30 mouse cellular contexts compared by ENCODE assay signal in genomic region chr3:121913476-121913875, GRCm38 (mm10). TPM values are rescaled to one million over a fixed set of nuclear protein-coding genes. Genes with fewer than 3 reads are reported as not detected.
A peak's percentile ranks its signal among the peaks of the same experiment; 100 is the strongest.
DNase-seq lines count a peak whose midpoint lies in the region; ATAC-seq and TF ChIP-seq lines count a peak whose summit lies in the region.
"Had no signal": no experiment of that assay in that cellular context is flagged by ENCODE, and none has a peak within 500 bp of the region (broad histone marks: within the 10 kb centered on the region; RNA-seq: fewer than 3 reads in every experiment).

No protein-coding gene starts in this region.

- H3K27me3 ChIP-seq in heart, embryonic 12.5 days (replicated peaks), result no peaks in the 10 kb centered on the region
- H3K27me3 ChIP-seq in lung, embryonic 14.5 days (ENCODE audit: insufficient read depth, low read length), result no peaks in the 10 kb centered on the region
- H3K27me3 ChIP-seq: CH12.LX; embryonic facial prominence, embryonic 12.5 days; heart, embryonic 13.5 days; limb, embryonic 13.5 days; liver, embryonic 13.5 days; midbrain, embryonic 15.5 days; neural tube, embryonic 15.5 days had no signal

- no peaks in the 10 kb centered on the region for H3K36me3 ChIP-seq in heart, embryonic 12.5 days
- H3K36me3 ChIP-seq in lung, embryonic 14.5 days (ENCODE audit: insufficient read depth), result no peaks in the 10 kb centered on the region
- H3K36me3 ChIP-seq: embryonic facial prominence, embryonic 12.5 days; heart, embryonic 13.5 days; limb, embryonic 13.5 days; liver, embryonic 13.5 days; midbrain, embryonic 10.5 days; midbrain, embryonic 15.5 days; neural tube, embryonic 15.5 days had no signal

- TF ChIP-seq CTCF in gastrocnemius, adult 2 months (IDR thresholded peaks at IDR 0.05), result no peak
- TF ChIP-seq CTCF in lung, embryonic 14.5 days (IDR thresholded peaks at IDR 0.05; ENCODE audit: low read depth), result no peak
- TF ChIP-seq CTCF in cortical plate, adult 2 months (IDR thresholded peaks at IDR 0.05; ENCODE audit: extremely low read depth, insufficient read depth, low read length), result no peak

- ATAC-seq in heart, embryonic 12.5 days (ENCODE audit: insufficient number of reproducible peaks, low FRiP score), result no peak
- no peak for ATAC-seq in lung, embryonic 14.5 days (ENCODE audit: insufficient read depth)
- ATAC-seq: activated CD4-positive, CD25-positive, alpha-beta regulatory T cell, adult 4 months; forebrain, embryonic 14.5 days; intestine, postnatal 0 days; midbrain, embryonic 15.5 days had no signal

- 80% methylated on average over 5 of the region's 5 CpGs for WGBS in heart, embryonic 12.5 days
- WGBS in lung, embryonic 14.5 days, result 69% methylated on average over 5 of the region's 5 CpGs

- peak overlapping the region; percentile 89 for H3K27ac ChIP-seq in gastrocnemius, adult 2 months
- peak overlapping the region; percentile 51; the same call in 1 of the 2 replicates for H3K27ac ChIP-seq in heart, embryonic 12.5 days (ENCODE audit: poor library complexity, severe bottlenecking)
- H3K27ac ChIP-seq in lung, embryonic 14.5 days (ENCODE audit: low read depth), result peak overlapping the region; percentile 66; the same call in 1 of the 2 replicates
- 0 out of 2 replicates have a peak overlapping the region, but pooled peaks have one; percentile 19 for H3K27ac ChIP-seq in cortical plate, adult 2 months (ENCODE audit: insufficient read depth, low read length)
- H3K27ac ChIP-seq: embryonic facial prominence, embryonic 12.5 days; hindbrain, embryonic 14.5 days; limb, embryonic 13.5 days; liver, embryonic 13.5 days; midbrain, embryonic 10.5 days; midbrain, embryonic 15.5 days; neural tube, embryonic 15.5 days had no signal

- DNase-seq in gastrocnemius, adult 2 months, result no peak
- DNase-seq in gastrocnemius, adult 18-20 months (ENCODE audit: low spot score), result no peak
- no peak for DNase-seq in heart, postnatal 10 days
- DNase-seq in lung, embryonic 14.5 days, result no peak
- DNase-seq in lung, postnatal 14 days, result no peak
- DNase-seq: adrenal gland, adult 8-10 months; cerebellum, adult 11 months; cerebellum, adult 9-10 months; cerebellum, postnatal 36 days; embryo, embryonic 11 days; gastrocnemius, postnatal 36 days; kidney, adult 9 months; kidney, postnatal 25 days; liver, embryonic 13.5 days; lung, adult 18-20 months; retina, postnatal 1 day; right cerebral cortex, postnatal 14 days had no signal

- H3K9me3 ChIP-seq in heart, embryonic 12.5 days (replicated peaks), result no peaks in the 10 kb centered on the region
- H3K9me3 ChIP-seq in lung, embryonic 14.5 days (ENCODE audit: low read depth, low read length), result no peaks in the 10 kb centered on the region
- H3K9me3 ChIP-seq: embryonic facial prominence, embryonic 12.5 days; heart, embryonic 13.5 days; limb, embryonic 13.5 days; liver, embryonic 13.5 days; midbrain, embryonic 10.5 days; midbrain, embryonic 15.5 days; neural tube, embryonic 15.5 days had no signal

- peaks cover 17% of the 10 kb centered on the region; the same call in 1 of the 2 replicates for H3K4me1 ChIP-seq in heart, embryonic 12.5 days (replicated peaks)
- H3K4me1 ChIP-seq in lung, embryonic 14.5 days (ENCODE audit: insufficient read depth), result peaks cover 3% of the 10 kb centered on the region; the same call in 1 of the 2 replicates
- no peaks in the 10 kb centered on the region for H3K4me1 ChIP-seq in cortical plate, adult 2 months (ENCODE audit: control insufficient read depth, insufficient read depth, low read length)
- H3K4me1 ChIP-seq: midbrain, embryonic 15.5 days had no signal

- no peak overlapping the region for H3K4me3 ChIP-seq in gastrocnemius, adult 2 months
- no peak overlapping the region for H3K4me3 ChIP-seq in heart, embryonic 12.5 days
- H3K4me3 ChIP-seq in lung, embryonic 14.5 days (ENCODE audit: low read depth, low read length), result no peak overlapping the region
- H3K4me3 ChIP-seq in cortical plate, adult 2 months (ENCODE audit: insufficient read depth, low read length), result no peak overlapping the region
- H3K4me3 ChIP-seq: embryonic facial prominence, embryonic 12.5 days; heart, embryonic 13.5 days; limb, embryonic 13.5 days; liver, embryonic 13.5 days; midbrain, embryonic 10.5 days; midbrain, embryonic 15.5 days; neural tube, embryonic 15.5 days had no signal

- intact Hi-C loops in gastrocnemius, adult 2 months (cut with DNase I), result no loop called here
- intact Hi-C loops in heart, postnatal 10 days (cut with DNase I), result no loop called here

- no peak overlapping the region for H3K4me2 ChIP-seq in heart, embryonic 12.5 days
- no peak overlapping the region for H3K4me2 ChIP-seq in lung, embryonic 14.5 days
- H3K4me2 ChIP-seq: embryonic facial prominence, embryonic 12.5 days; heart, embryonic 13.5 days; hindbrain, embryonic 14.5 days; limb, embryonic 13.5 days; liver, embryonic 13.5 days; midbrain, embryonic 15.5 days; neural tube, embryonic 15.5 days had no signal

- no peak for TF ChIP-seq POLR2A in cortical plate, adult 2 months (IDR thresholded peaks at IDR 0.05; ENCODE audit: extremely low read depth, insufficient read depth, low read length)

- H3K9ac ChIP-seq in heart, embryonic 12.5 days, result no peak overlapping the region
- no peak overlapping the region for H3K9ac ChIP-seq in lung, embryonic 14.5 days
- H3K9ac ChIP-seq: embryonic facial prominence, embryonic 12.5 days; heart, embryonic 13.5 days; hindbrain, embryonic 14.5 days; limb, embryonic 13.5 days; liver, embryonic 13.5 days; midbrain, embryonic 15.5 days; neural tube, embryonic 15.5 days had no signal

RNA-seq across cellular contexts. Expression of gene Arhgap29, which starts 38.9 kb away (rescaled TPM):
- 10 to 100 TPM; 14.0 to 15.6 TPM for total RNA-seq in gastrocnemius, adult 2 months (2021)
- 10 to 100 TPM in 1 of 2 experiments, 1 to 10 TPM in 1; 9.0 to 18.0 TPM for total RNA-seq in gastrocnemius, adult 18-20 months (2021)
- polyA plus RNA-seq in heart, embryonic 12.5 days (2016; fragmentation: Nextera tagmentation; extraction: Ambion mirVana), result 81.7 and 82.9 TPM in 2 replicates
- 100 to 1,000 TPM in 1 of 2 experiments, 10 to 100 TPM in 1; 93.7 to 109 TPM for total RNA-seq in heart, postnatal 10 days (2021)
- 66.2 and 71.3 TPM in 2 replicates for polyA plus RNA-seq in lung, embryonic 14.5 days (2014; fragmentation: Nextera tagmentation; extraction: Ambion mirVana)
- 16.1 and 16.8 TPM in 2 replicates for polyA plus RNA-seq in cortical plate, adult 2 months (2012; rRNA removed)

Comparison
In these comparisons a context has a peak if more than half of its experiments do, and no peak if none do; other contexts are left out.
1. H3K27ac ChIP-seq: peak in every context shown above with its lines; median percentile 89 in gastrocnemius, adult 2 months; 66 in lung, embryonic 14.5 days; 51 in heart, embryonic 12.5 days; 19 in cortical plate, adult 2 months.
2. RNA of gene Arhgap29, which starts 38.9 kb away (total RNA-seq): 93.7 to 109 TPM in heart, postnatal 10 days; 9.0 to 18.0 TPM in gastrocnemius, adult 18-20 months and 14.0 to 15.6 TPM in gastrocnemius, adult 2 months; every median in the first group is over 4 times any median in the second.